Mouse (Mus musculus) liver, embryonic 16.5 days (tissue): Measurements from ENCODE around the gene Ttc33. TPM values are rescaled to one million over a fixed set of nuclear protein-coding genes. Genes with fewer than 3 reads are reported as not detected.

ENCODE experiments used
- ATAC-seq: fragments of 200-750 bp; cut with Nextera tagmentation; 2 replicates; pipeline ENCODE4 v1.8.0; 2017; ENCODE audit warnings: low read depth, mild to moderate bottlenecking, moderate number of reproducible peaks, moderate library complexity
- H3K27ac ChIP-seq: fragments of 300-500 bp; sonication (generic); 2 replicates; pipeline ENCODE4 v1.5.1; 2014; ENCODE audit warnings: mild to moderate bottlenecking, low read length
- H3K27me3 ChIP-seq: fragments of 300-500 bp; sonication (generic); 2 replicates; pipeline ENCODE4 v1.6.1; 2014; ENCODE audit warnings: low read depth, low read length, mixed read lengths; ENCODE audit not compliant: control insufficient read depth, insufficient read depth
- H3K36me3 ChIP-seq: fragments of 300-500 bp; sonication (generic); 2 replicates; pipeline ENCODE4 v1.6.1; 2014; ENCODE audit warnings: mild to moderate bottlenecking; ENCODE audit not compliant: control insufficient read depth, insufficient read depth
- H3K4me1 ChIP-seq: fragments of 300-500 bp; sonication (generic); 2 replicates; pipeline ENCODE4 v1.6.1; 2014; ENCODE audit warnings: low read depth, low read length, mixed read lengths; ENCODE audit not compliant: control insufficient read depth
- H3K4me2 ChIP-seq: fragments of 300-500 bp; sonication (generic); 2 replicates; pipeline ENCODE4 v1.6.1; 2014; ENCODE audit warnings: low read depth, low read length, mixed read lengths
- H3K4me3 ChIP-seq: fragments of 300-500 bp; sonication (generic); 2 replicates; pipeline ENCODE4 v1.5.1; 2014; ENCODE audit warnings: low read depth, mild to moderate bottlenecking, low read length
- H3K9ac ChIP-seq: fragments of 300-500 bp; sonication (generic); 2 replicates; pipeline ENCODE4 v1.6.1; 2014; ENCODE audit warnings: low read depth, low read length
- H3K9me3 ChIP-seq: fragments of 300-500 bp; sonication (generic); replicated peaks from 2 replicates; pipeline ENCODE4 v1.6.1; 2016; ENCODE audit warnings: low read length; ENCODE audit not compliant: control insufficient read depth
- WGBS: fragments of 180-500 bp; shearing (Covaris S2); extraction: QIAGEN DNeasy Blood & Tissue Kit; methylation state at CpG from one replicate; pipeline ENCODE4 v1.1.7; 2014; ENCODE audit not compliant: insufficient replicate concordance; 5-methylcytosine and 5-hydroxymethylcytosine counted together
- polyA plus RNA-seq: library from polyadenylated mRNA; unstranded; fragments of >200 nt; fragmentation: Nextera tagmentation; extraction: Ambion mirVana; gene quantifications from 2 replicates; pipeline ENCODE4 v1.2.1, GENCODE M21; 2015

The Ttc33 gene
- polyA plus RNA-seq, 1 experiment from 2014 or later: 14.1 TPM

DNA sequence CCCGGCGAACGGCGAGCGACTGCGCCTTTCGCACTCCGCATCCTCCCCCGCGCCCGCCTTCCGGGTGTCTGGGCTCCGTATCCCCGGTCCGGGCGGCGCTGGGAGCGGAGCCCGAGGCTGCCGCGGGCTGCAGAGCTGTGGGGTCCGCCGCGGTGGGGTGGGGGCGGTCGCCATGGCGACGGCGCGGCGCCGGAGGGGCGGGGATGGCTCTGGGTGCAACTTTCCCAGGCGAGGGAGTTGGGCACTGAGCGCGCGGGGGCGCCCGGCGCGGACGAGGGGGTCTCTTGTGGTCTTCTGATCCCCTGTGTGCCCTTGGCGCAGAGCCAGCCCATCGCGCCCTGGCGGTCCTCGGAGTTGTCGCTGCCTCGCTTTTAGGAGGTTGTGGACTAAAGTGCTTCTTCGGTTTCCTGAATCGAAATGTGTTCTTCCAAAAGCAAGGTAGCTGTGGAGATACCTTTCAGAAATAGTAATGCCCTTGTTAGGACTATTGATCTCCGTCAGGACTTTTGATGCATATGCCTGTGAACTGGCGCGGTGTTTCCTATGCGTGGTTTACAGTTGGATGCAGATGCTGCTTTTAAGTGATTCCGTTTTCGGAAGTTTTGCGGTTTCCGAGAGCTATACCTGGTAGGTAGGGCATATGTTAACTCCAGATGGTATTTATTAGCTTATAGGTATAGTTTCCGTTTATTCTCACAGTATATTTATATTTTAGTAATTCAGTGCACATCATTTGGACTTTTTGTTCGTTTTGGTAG, 41.1 kb upstream of the Ttc33 start:
- H3K9ac ChIP-seq: peak overlapping the region; percentile 97
- H3K36me3 ChIP-seq: no peaks in the 10 kb centered on the region; the same call in 1 of the 2 replicates
- peak overlapping the region; percentile 99 for H3K4me3 ChIP-seq
- no peaks in the 10 kb centered on the region for H3K9me3 ChIP-seq
- H3K4me2 ChIP-seq: peak overlapping the region; percentile 84
- H3K4me1 ChIP-seq: peaks cover 42% of the 10 kb centered on the region
- H3K27me3 ChIP-seq: no peaks in the 10 kb centered on the region
- peak overlapping the region; percentile 94 for H3K27ac ChIP-seq
- WGBS: under 1% methylated on average over 58 of the region's 61 CpGs
- ATAC-seq: peak; percentile 32

DNA sequence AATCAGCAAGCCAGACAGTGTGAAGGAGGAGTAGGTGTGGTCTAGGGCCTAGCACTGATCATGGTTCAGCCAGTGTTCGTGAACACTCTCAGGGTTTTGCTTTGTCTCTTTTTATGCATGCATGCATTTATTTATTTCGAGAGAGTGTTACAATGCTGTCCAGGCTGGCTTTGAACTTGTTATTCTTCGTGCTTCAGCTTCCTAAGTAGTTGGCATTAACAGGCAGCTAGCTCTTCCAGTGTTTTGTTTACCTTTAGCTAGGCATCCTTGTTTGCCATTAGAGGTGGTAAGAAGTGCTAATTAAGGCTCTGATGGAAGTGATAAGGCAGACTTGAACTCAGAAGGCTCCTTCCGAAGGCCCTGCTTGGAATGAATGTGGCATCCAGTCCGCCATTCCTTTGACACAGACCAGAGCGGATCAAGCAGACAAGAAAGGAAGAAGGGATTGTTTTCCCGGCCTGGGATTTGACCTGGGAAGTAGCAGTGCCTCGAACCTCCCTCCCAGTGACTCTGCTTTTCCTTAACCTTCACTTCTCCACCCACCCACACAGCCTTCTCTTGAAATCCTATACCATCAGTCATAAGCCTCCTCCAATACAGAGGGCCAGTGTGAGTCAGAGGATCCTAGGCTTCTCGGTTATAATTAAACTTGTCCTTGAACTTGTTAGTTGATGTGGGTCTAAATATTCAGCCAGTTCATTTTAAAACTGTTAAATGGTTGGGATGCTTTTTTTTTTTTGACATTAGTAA, 40.0 kb upstream of the Ttc33 start:
- ATAC-seq: no peak
- H3K27ac ChIP-seq: peak overlapping the region; percentile 54
- H3K4me2 ChIP-seq: peak overlapping the region; percentile 84
- no peaks in the 10 kb centered on the region; the same call in 1 of the 2 replicates for H3K36me3 ChIP-seq
- H3K4me3 ChIP-seq: peak overlapping the region; percentile 99
- WGBS: 55% methylated on average over 9 of the region's 9 CpGs
- H3K27me3 ChIP-seq: no peaks in the 10 kb centered on the region
- H3K9me3 ChIP-seq: no peaks in the 10 kb centered on the region
- peaks cover 34% of the 10 kb centered on the region for H3K4me1 ChIP-seq
- H3K9ac ChIP-seq: peak overlapping the region; percentile 97

DNA sequence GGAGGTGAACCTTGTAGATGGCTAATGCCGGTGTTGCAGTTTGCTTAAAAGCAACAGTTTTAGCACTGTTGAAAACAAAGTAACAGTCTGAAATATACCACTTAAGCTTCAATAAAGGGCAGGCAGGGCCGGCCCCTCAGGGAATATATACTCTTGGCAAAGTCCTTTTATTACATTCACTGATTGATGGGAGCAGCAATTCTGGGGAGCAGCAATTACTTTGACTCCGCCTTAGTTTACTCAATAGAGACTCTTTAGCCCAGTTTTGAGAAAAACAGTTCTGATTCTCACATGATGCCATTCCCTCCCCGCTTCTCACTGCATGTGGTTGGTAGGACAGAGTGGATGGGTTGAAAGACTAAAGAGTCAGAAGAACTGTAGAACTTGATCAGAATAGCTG, 36.1 kb upstream of the Ttc33 start:
- H3K36me3 ChIP-seq: no peaks in the 10 kb centered on the region; the same call in 1 of the 2 replicates
- ATAC-seq: no peak
- WGBS: 77% methylated on average over 4 of the region's 4 CpGs
- H3K4me3 ChIP-seq: no peak overlapping the region
- H3K9me3 ChIP-seq: no peaks in the 10 kb centered on the region
- H3K4me2 ChIP-seq: no peak overlapping the region
- H3K4me1 ChIP-seq: peaks cover 13% of the 10 kb centered on the region
- H3K9ac ChIP-seq: no peak overlapping the region
- H3K27me3 ChIP-seq: no peaks in the 10 kb centered on the region
- H3K27ac ChIP-seq: no peak overlapping the region

DNA sequence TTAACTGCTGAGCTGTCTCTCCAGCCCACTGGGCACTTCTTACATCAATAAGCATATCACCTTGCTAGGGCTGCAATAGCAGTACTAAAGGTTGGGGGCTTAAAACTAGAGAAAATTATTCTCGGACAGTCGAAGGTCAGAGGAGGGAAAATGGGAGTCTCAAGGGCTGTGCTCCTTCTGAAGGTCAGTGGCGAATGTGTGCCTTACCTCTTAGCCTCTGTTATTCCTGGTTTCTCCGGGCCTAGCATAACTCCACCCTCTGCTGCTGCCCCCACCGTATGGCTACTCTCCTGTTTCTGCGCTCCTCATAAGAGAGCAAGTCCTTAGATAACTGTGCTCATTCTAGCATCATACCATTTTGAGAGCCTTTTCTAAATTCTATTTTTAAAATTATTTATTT, 33.2 kb upstream of the Ttc33 start:
- H3K4me3 ChIP-seq: no peak overlapping the region
- no peaks in the 10 kb centered on the region for H3K36me3 ChIP-seq
- no peak overlapping the region for H3K4me2 ChIP-seq
- no peaks in the 10 kb centered on the region for H3K9me3 ChIP-seq
- H3K27ac ChIP-seq: no peak overlapping the region
- 87% methylated on average over 6 of the region's 6 CpGs for WGBS
- no peaks in the 10 kb centered on the region for H3K27me3 ChIP-seq
- peaks cover 8% of the 10 kb centered on the region for H3K4me1 ChIP-seq
- ATAC-seq: no peak
- no peak overlapping the region for H3K9ac ChIP-seq

DNA sequence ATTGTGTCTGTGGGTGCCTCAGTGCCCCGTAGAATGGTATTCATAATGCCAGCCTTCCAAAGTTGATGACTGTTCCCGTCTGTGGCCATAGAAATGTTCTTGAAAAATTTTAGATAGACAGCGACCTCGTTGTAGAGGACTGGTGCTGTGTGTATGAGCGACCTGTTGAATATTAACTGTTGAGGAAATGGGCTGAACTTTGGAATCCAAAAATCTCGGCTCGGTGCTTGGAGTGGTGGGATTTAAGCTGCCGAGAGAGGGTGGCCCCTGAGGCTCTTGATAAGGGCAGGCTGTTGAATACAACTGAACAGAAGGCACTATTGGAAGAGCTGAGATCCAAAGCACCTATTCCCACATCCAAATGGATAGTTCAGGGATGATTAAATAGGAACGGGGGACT, 30.7 kb upstream of the Ttc33 start:
- peak; percentile 60 for ATAC-seq
- H3K4me2 ChIP-seq: peak overlapping the region; percentile 33; the same call in 1 of the 2 replicates

DNA sequence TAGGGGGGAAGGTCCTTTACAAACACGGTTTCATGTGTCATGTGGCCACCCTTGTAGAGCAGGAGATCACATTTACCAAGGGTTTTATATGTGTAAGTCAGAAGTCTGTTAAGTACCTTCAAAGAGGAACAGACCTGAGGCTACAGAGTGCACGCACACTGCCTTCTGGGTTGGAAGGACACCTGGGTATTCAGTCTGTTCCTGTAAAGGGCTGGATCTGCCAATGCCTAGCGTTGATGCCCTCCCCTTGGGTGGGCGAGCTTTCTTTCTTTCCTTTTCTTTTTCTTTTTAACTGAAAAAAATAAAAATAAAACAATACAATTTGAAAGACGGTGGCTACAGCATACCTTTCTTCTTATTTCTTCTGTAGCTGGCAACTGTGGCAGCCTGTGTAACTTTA, 30.2 kb upstream of the Ttc33 start:
- ATAC-seq: no peak
- H3K9me3 ChIP-seq: no peaks in the 10 kb centered on the region
- H3K4me2 ChIP-seq: peak overlapping the region; percentile 33
- no peak overlapping the region for H3K4me3 ChIP-seq
- H3K36me3 ChIP-seq: no peaks in the 10 kb centered on the region
- H3K27me3 ChIP-seq: no peaks in the 10 kb centered on the region
- no peak overlapping the region for H3K9ac ChIP-seq
- peaks cover 10% of the 10 kb centered on the region for H3K4me1 ChIP-seq
- 63% methylated on average over 5 of the region's 5 CpGs for WGBS
- H3K27ac ChIP-seq: peak overlapping the region; percentile 70

More for the DNA sequence above, 30.7 kb upstream of the Ttc33 start:
- H3K27me3 ChIP-seq: no peaks in the 10 kb centered on the region
- H3K9ac ChIP-seq: no peak overlapping the region
- H3K9me3 ChIP-seq: no peaks in the 10 kb centered on the region
- H3K36me3 ChIP-seq: no peaks in the 10 kb centered on the region
- whole genome bisulfite sequencing: 69% methylated on average over 9 of the region's 9 CpGs
- peaks cover 10% of the 10 kb centered on the region for H3K4me1 ChIP-seq
- H3K4me3 ChIP-seq: no peak overlapping the region
- peak overlapping the region; percentile 70 for H3K27ac ChIP-seq

DNA sequence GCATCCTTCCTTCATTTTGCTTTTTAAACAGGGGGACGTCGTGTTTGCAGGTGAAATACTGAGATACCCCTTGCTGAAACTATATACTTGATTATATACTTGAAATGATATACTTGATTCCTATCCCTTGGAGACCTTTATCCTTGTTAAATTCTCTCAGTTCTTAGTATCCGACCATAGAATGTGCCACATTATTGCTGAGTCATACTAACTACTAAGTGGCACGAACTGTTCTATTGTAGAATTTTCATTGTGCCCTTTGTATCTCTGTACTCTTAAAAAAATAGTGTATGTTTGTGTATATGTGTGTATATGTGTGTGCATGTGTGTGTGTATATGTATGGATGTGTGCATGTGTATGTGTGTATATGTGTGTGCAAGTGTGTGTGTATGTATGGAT, 29.0 kb upstream of the Ttc33 start:
- 47% methylated on average over 4 of the region's 4 CpGs for WGBS
- H3K27me3 ChIP-seq: no peaks in the 10 kb centered on the region
- peaks cover 10% of the 10 kb centered on the region for H3K4me1 ChIP-seq
- H3K27ac ChIP-seq: peak overlapping the region; percentile 5; the same call in 1 of the 2 replicates
- H3K4me3 ChIP-seq: no peak overlapping the region
- no peak overlapping the region for H3K9ac ChIP-seq
- H3K36me3 ChIP-seq: no peaks in the 10 kb centered on the region
- H3K4me2 ChIP-seq: no peak overlapping the region
- ATAC-seq: no peak
- no peaks in the 10 kb centered on the region for H3K9me3 ChIP-seq

DNA sequence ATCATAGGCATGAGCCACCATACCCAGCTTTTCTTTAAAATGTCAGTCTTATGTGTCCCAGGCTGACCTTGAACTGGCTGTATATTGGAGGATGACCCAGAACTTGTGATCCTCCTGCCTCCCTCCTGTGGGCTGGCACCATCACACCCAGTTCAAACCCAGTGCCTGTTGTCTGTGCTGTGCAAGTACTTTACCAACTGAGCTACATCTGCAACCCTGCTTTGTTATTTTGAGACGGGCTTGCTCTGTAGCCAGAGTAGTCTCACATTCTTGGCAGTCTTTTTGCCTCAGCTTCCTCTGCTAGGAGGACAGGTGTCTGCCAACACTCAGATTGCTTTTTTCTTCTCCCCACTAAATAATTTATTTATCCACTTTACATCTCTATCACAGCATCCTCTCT, 27.9 kb upstream of the Ttc33 start:
- Histone ChIP-seq H3K36me3 (no peaks in the 10 kb centered on the region), H3K4me1 (peaks cover 10% of the 10 kb centered on the region), H3K9me3 (no peaks in the 10 kb centered on the region), H3K27me3 (no peaks in the 10 kb centered on the region), H3K4me3 (no peak overlapping the region), H3K4me2 (no peak overlapping the region), H3K27ac (no peak overlapping the region), H3K9ac (no peak overlapping the region)
- no peak for ATAC-seq
- 82% methylated on average over 1 of the region's 1 CpGs for WGBS

DNA sequence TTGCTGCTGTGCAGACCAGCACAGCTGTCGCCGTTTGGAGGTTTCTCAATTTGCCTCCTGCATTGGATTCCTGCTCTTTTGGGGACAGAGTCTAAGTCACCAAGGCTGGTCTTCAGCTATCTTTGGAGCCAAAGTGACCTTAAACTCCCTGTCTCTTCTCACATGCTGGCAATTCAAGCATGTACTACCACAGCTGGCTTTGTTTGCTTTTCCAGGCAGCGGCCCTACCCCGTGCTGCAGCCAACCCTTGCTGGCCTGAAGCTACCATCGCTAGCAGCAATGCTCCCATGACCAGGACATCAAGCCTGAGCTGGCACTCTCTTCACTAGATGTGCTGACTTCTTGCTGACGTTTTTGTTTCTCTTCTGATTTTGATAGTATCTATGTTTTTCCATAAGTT, 26.5 kb upstream of the Ttc33 start:
- Histone ChIP-seq H3K36me3 (peaks cover 4% of the 10 kb centered on the region), H3K4me3 (no peak overlapping the region), H3K27me3 (no peaks in the 10 kb centered on the region), H3K9ac (no peak overlapping the region), H3K4me2 (no peak overlapping the region), H3K9me3 (no peaks in the 10 kb centered on the region), H3K27ac (no peak overlapping the region), H3K4me1 (peaks cover 10% of the 10 kb centered on the region)
- WGBS: 75% methylated on average over 6 of the region's 6 CpGs
- ATAC-seq: peak; percentile 32; the same call in 1 of the 2 replicates
